Mouse (Mus musculus): ENCODE data around the gene St6galnac3.
A peak's percentile ranks its signal among the peaks of the same experiment; 100 is the strongest.

Gene St6galnac3

DNA sequence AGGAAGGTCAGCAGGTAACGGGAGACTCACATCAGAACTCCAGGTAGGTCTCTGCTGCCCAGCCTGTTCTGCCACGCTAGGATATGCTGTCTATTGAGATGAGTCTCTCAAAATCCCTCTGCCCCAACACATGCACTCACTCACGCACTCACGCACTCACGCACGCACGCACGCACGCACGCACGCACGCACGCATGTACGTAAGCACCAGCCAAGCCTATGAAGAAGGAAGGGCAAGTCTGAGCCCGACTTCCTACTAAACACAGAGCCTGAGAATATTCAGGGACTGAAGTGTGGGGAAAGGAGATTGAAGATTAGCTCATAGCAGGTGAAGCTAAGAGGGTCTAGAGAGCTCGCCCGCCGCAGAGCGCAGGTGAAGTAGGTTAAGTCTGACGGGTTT, 249.5 kb downstream of the St6galnac3 start:
- peak in 1 of 2 experiments; percentile 8 for DNase-seq (ENCODE audit: low spot score in 2 of 2)

DNA sequence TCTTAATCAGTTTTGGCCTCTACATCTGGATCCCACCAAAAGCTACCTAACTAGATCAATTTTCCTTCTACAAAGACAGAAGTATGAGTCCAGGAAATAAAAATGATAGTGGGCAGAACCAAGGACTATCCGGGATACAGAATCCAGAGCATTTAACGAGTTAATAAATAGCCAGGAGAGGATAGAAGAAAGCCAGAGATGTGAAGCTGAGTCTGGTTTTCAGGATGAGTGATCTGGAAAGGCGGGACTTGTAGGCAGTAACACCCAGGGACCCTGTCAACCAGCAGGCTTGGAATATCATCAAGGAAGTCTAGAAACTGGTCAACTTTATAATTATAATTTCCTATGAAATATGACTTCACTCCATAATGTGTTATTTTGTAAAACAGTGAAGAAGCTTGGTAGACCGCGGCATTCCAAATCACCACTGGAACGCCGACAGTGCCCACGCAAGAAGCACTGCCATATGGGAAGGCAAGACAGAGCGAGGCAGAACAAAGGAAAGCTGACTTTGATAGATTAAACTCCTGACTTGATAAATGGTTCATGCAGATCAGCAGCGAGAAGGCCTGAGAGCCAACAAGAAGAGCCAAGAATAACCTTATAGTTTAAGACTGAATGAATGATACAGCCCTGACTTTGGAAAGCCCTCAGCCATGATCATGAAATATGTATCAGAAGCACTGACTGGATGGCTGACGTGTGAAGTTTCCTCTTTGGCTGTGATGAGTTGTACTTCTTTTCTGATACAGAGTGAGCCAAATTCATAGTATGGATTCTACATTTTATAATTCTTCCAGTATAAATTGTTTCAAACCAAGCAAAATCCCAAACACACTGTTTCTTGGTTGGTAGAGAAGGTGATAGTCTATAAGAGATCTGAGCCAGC, 252.1 kb downstream of the St6galnac3 start:
- DNase-seq (ENCODE audit: low spot score in 2 of 2), result peak in 1 of 2 experiments; percentile 16

- DNase-seq (ENCODE audit: low spot score in 2 of 2), result no peak
These were observed 261.1 kb downstream of the St6galnac3 start for GRCm38 (mm10) chr3:153463849-153464248.

DNA sequence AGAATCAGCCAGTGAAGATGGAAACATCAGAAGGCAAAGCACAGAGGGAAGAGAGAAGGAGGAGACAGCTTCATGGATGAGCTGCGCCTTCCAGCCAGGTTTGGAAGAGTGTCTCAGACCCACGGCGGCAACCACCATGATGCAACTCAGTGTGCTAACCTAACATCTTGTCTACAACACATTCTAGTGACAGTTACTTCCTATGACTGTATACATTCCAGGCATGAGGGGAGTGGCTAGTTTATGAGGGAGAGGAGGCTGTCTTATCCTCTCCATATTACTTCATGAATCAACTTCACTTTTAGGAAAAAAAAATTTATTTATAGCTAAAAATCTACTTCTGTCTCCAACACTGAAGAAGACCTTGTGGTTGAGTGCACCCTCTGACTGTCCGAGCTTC, 264.8 kb downstream of the St6galnac3 start:
- no peak for DNase-seq (ENCODE audit: low spot score in 2 of 2)

DNA sequence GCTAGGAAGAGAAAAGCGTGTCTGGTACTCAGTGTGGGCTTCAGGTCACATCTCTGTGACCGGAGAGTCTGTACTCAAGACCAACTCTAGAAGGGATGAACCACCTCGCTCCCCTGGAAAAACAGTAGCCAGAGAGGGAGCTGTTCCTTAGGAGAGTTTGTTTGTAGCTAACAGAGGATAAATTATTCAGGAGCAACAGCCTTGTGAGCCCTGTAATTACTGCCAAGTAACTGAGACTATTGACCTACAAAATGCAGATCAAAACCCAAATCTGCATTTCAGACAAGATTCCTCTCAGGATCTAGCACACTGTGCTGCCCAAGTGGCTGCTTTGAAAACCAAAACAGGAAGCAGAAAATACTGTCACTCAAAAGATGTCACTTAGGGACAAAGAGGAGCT, 266.4 kb downstream of the St6galnac3 start:
- peak in 1 of 2 experiments; percentile 25 for DNase-seq (ENCODE audit: low spot score in 2 of 2)

GRCm38 (mm10) chr3:153457701-153458100, 267.3 kb downstream of the St6galnac3 start:
- DNase-seq (ENCODE audit: low spot score in 2 of 2), result peak in 1 of 2 experiments; percentile 11

GRCm38 (mm10) chr3:153457203-153457602, 267.8 kb downstream of the St6galnac3 start:
- peak; percentile 65 to 77 for DNase-seq (ENCODE audit: low spot score in 2 of 2)

DNA sequence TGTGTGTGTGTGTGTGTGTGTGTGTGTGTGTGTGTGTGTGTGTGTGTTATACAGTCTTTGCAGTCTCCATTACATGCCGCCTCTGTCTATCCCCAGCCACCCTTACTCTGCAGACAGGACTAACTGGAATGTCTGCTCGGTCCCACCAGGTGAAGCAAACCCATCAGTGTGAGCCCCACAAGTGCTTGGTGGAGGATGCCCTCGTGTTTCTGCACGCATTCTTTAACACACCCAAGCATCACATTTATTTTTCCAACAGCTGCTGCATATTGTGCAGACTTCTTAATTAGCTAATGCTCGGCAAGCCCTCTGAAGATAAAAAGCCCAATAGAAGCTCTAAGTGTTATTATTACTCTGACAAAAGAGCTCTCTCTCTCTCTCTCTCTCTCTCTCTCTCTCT, 268.7 kb downstream of the St6galnac3 start:
- DNase-seq (ENCODE audit: low spot score in 2 of 2), result no peak

- DNase-seq (ENCODE audit: low spot score in 2 of 2), result no peak
These were observed 271.6 kb downstream of the St6galnac3 start for GRCm38 (mm10) chr3:153453127-153454049.

DNA sequence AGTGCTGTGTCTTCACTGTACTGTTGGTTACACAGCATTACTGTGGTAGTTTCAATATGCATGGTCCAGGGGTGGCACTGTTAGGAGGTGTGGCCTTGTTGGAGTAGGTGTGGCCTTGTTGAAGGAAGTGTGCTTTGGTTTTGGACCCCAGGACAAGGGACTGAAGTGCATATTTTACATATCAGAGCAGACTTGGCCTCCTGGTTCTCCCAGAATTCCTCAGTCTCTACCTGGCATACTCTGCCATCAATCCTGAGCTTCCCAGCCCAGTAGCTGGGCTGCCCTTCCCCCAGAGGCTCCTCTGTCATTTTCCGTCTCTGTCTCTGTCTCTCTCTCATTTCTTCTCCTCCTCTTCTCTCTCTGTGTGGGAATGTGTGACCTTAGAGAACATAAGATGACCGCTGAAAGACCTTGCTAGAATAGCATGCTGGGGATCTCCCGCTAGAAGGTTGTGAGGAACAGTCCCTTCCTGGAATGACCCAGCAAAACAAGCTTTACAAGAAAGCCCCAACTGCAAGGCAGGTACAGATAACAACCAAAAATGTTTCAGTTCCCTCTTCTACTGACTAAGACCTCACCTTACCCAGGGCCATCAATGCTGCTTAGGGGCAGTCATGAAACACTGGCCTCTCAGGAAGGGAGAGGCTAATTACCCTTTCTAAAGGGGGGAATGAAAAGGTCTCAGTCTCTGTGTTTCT, 272.5 kb downstream of the St6galnac3 start:
- DNase-seq (ENCODE audit: low spot score in 2 of 2), result no peak

DNA sequence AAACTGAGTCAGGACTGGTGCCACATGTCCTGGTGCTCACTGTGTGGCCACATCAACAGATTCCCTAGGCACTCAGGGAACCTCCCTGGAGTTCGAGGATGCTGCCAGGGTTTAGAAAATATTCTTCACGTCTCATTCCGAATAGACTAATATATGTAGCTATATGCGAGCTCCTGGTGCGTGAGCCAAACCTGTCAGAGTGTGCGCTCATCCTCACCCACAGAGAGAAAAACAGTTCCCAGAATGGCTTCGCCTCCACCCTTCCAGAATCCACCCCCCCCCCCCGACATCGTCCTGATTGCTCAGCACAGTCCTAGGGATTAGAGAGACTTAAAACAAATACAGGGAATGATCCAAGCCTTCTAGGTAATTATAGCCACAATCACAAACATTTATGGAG, 283.6 kb downstream of the St6galnac3 start:
- peak; percentile 45 to 73 for DNase-seq (ENCODE audit: low spot score in 2 of 2)

DNA sequence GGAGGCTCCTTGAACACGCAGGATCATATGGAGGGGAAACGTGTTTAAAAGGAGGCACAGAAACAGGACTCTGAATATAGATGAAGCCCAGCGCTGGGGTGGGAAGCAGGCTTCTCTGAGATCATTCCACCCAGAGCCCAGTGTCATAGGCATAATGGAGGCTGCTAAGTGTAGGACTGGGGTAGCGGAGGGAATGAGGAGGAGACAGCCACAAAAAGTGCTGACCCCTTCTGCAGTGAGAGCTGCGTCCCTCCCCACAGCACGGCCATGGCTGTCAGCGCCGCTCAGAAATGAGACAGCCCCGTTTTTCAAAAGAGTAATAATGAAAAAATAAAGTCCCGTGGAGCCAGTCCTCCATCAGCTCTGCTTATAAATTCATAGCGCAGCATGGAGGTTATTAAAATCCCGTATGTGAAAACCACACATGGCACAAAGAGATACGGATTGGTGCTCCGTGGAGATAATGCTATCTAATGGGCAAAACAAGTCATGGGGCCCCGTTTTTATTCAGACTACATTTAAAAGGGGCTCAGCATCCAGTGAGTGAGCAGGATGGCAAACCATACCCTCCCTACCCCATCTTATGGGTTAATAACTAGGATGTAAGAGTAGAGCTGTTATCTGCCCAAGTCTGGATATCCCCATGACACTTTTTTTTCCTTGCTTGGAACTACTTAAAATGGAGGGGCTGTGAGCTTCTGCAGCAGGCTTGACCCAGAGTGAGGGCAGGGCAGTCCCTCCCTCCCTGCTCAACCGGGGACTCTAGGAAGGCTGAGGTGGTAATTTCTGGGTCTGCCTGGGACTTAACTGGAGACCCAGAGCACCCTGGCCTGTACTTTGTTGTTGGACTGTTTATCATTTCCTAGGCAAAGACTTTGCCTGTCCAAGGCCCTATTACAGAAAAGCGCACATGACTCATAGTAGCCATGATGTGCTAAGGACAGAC, 288.6 kb downstream of the St6galnac3 start:
- no peak for DNase-seq (ENCODE audit: low spot score in 2 of 2)

DNA sequence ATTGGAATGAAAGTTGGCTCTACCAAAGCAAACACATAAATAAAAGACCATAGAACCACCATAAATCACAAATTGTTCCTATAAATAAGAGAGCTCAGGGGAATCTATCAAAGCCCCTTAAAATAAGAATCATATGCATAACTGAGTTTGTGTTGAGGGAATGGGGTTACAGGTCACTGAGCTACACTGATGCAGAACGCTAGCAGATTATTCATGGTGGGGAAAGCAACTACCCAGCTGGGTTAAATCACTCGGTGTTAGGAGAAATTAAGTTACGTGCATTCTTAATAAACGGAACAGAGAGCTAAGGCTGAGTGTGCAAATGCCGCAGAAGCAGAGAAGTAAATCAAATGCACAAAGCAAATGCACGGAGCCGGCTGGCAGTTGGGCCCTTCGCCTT, 292.0 kb downstream of the St6galnac3 start:
- no peak for DNase-seq (ENCODE audit: low spot score in 2 of 2)

- peak; percentile 57 to 64 for DNase-seq (ENCODE audit: low spot score in 2 of 2)
These were observed 292.7 kb downstream of the St6galnac3 start for GRCm38 (mm10) chr3:153432053-153432816.

DNA sequence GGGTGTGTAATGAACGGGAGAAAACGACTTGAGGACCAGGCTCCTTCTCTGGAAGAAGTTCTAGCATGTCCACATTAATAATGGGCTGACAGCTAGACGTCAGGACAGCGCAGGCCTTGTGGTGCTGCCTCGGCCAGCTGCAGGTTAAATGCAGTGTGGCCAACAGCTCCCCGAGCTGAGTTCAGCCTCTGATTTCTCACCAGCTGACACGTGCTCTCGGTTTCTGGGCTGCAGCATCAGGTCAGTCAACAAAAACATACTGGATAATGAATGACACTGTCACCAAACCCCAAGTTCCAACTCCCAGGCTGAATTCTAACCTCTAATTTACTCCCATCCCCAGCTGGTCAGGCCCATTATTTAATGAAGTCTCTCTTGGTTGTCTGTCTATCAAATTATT, 295.1 kb downstream of the St6galnac3 start:
- peak in 1 of 2 experiments; percentile 46 for DNase-seq (ENCODE audit: low spot score in 2 of 2)

DNA sequence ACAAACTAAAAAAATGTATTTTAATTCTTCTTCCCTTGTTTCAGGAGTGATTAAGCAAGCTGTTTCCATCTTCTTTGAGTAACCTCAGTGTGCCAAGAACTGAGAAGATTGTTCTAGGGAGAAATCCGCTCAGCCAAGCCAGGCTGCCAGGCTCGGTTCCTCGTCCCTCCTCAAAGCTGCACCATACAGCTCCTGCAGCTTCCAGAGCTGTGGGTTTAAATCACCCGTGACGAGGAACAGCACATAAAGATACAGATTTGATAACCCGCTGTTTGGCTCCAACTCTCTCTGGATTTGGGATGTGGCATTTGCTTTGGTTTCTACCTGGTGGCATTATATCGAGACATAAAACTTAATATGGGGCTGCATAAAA, 303.1 kb downstream of the St6galnac3 start:
- no peak for DNase-seq (ENCODE audit: low spot score in 2 of 2)

GRCm38 (mm10) chr3:153421060-153421917, 303.7 kb downstream of the St6galnac3 start:
- no peak for DNase-seq (ENCODE audit: low spot score in 2 of 2)

DNA sequence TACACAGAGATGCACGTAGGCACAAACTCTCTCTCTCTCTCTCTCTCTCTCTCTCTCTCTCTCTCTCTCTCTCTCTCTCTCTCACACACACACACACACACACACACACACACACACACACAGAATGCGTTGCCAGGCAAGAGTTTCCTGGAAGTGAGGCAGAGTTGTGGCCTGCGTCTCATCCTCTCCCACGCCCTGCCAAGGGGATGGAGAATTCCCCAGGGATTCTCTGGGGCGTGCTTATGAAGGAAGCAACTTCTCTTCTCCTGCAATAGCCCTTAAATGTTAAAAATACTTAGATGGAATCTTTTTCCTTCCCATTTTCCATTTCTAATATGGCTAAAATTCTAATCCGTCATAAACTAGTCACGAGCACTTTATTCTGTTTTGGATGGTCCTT, 305.6 kb downstream of the St6galnac3 start:
- no peak for DNase-seq (ENCODE audit: low spot score in 2 of 2)

DNA sequence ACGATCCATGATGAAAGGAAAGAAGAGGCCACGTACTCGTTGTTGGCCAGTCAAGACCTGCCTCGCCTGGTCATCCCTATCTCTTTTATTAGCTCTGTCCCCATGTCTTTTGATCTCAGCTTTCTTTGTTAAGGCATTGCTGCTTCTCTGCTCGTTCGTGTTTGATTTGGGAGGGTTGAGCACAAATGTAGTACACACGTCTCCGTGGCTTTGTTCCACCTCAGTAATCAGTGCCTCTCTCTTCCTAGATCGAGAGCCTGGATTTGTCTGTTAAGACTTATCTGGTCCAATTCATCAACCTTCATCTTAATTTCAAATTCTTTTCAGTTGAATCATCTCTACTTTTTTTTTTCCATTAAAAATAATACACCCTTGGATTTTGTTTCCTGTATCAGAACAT, 308.0 kb downstream of the St6galnac3 start:
- DNase-seq (ENCODE audit: low spot score in 2 of 2), result no peak

All from right cerebral cortex, postnatal 10 days (tissue).